Mouse (Mus musculus): ENCODE measurements at regions not wholly inside any gene's neighbourhood (a gene's known extent, or its start where the extent isn't known, plus 50 kb on each side); places are given as distances from the start of the nearest gene placed in this dataset.

DNA sequence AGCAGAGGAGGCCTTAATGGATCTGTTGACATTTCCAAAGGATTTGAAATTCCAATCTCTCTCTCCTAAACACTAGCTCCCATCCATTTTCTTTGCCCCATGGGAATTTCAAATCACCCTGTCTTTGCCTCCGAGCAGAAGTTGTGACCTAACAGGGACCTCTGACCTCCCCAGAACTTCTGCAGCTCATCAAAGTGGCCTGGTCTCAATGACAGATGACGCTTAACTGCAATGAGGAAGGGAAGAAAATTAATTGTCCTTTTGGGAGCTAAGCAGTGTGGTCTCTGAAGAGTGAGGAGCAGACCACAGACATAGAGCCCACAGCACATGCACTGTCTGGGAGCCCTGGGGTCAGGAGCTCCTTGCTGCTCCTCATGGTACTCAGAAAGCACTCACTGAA lies 155.3 kb downstream of the Tox3 start:
- DNase-seq, result no peak
- Histone ChIP-seq H3K9ac (ENCODE audit: low read depth, low read length) (no peak overlapping the region), H3K4me3 (no peak overlapping the region), H3K27ac (no peak overlapping the region), H3K36me3 (ENCODE audit: control insufficient read depth, insufficient read depth, low read length) (no peaks in the 10 kb centered on the region), H3K27me3 (ENCODE audit: control insufficient read depth, insufficient read depth, low read length) (no peaks in the 10 kb centered on the region), H3K79me2 (replicated peaks; ENCODE audit: control insufficient read depth, insufficient read depth, low read length) (no peaks in the 10 kb centered on the region), H3K4me1 (ENCODE audit: control insufficient read depth, insufficient read depth, low read length) (no peaks in the 10 kb centered on the region)
- intact Hi-C loops (cut with DNase I), result no loop called here
- 52% methylated on average over 2 of the region's 2 CpGs for WGBS
- TF ChIP-seq EP300 (IDR thresholded peaks at IDR 0.05; ENCODE audit: insufficient read depth, low read depth, low read length) (no peak), POLR2A (IDR thresholded peaks at IDR 0.05; ENCODE audit: insufficient read depth, low read depth, low read length) (no peak), CTCF (IDR thresholded peaks at IDR 0.05) (no peak)

DNA sequence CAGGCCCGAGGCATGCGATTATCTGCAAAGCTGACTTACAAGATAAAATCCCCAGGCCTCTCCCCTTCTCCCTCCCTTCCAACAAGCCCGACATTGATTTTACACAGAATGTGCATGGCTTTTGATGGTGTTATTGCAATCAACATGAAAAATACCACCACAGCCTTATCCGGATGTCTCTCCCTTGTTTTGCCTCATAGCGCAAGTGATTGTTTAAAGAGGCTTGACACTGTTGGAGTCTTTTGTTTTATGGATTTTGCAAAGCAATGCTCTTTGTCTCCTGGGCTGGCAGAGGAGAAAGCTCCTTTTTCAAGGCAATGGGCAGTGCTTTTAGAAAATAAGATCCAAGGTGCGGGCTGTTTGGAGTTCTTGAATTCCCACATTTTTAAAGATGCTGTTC lies 165.3 kb downstream of the Tox3 start:
- no peaks in the 10 kb centered on the region for H3K79me2 ChIP-seq (replicated peaks; ENCODE audit: control insufficient read depth, insufficient read depth, low read length)
- no peaks in the 10 kb centered on the region for H3K36me3 ChIP-seq (ENCODE audit: control insufficient read depth, insufficient read depth, low read length)
- no peaks in the 10 kb centered on the region for H3K27me3 ChIP-seq (ENCODE audit: control insufficient read depth, insufficient read depth, low read length)
- intact Hi-C loops (cut with DNase I), result no loop called here
- H3K4me3 ChIP-seq, result no peak overlapping the region
- H3K4me1 ChIP-seq (ENCODE audit: control insufficient read depth, insufficient read depth, low read length), result no peaks in the 10 kb centered on the region
- no peak overlapping the region for H3K27ac ChIP-seq
- 56% methylated on average over 6 of the region's 6 CpGs for WGBS
- no peak for DNase-seq
- TF ChIP-seq EP300 (IDR thresholded peaks at IDR 0.05; ENCODE audit: insufficient read depth, low read depth, low read length), result no peak
- no peak for TF ChIP-seq CTCF (IDR thresholded peaks at IDR 0.05)
- no peak for TF ChIP-seq POLR2A (IDR thresholded peaks at IDR 0.05; ENCODE audit: insufficient read depth, low read depth, low read length)
- H3K9ac ChIP-seq (ENCODE audit: low read depth, low read length), result no peak overlapping the region

DNA sequence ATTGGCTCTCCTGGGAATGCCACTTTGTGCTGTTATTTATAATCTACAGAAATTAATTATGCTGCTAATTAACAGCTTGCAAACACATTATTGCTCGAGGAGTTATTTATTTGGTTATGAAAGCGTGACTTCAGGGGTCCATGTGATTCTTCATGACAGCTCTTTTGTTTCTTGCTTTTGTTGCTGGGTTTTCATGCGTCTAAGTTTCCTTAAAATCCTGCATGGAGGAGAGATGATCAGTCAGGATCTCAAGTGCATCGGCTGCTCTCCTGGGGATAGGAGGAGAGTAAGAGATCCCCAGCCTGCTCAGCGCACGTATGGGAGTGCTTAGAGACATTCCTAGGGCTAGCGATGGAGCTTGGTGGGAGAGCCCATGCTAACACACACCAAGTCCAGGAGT lies 171.4 kb downstream of the Tox3 start:
- intact Hi-C loops (cut with DNase I), result no loop called here
- no peak overlapping the region for H3K4me3 ChIP-seq
- H3K4me1 ChIP-seq (ENCODE audit: control insufficient read depth, insufficient read depth, low read length), result no peaks in the 10 kb centered on the region
- H3K79me2 ChIP-seq (replicated peaks; ENCODE audit: control insufficient read depth, insufficient read depth, low read length), result no peaks in the 10 kb centered on the region
- no peak for DNase-seq
- no peak overlapping the region for H3K27ac ChIP-seq
- H3K27me3 ChIP-seq (ENCODE audit: control insufficient read depth, insufficient read depth, low read length), result no peaks in the 10 kb centered on the region
- WGBS, result 78% methylated on average over 7 of the region's 7 CpGs
- no peak for TF ChIP-seq EP300 (IDR thresholded peaks at IDR 0.05; ENCODE audit: insufficient read depth, low read depth, low read length)
- no peak for TF ChIP-seq CTCF (IDR thresholded peaks at IDR 0.05)
- no peak for TF ChIP-seq POLR2A (IDR thresholded peaks at IDR 0.05; ENCODE audit: insufficient read depth, low read depth, low read length)
- H3K9ac ChIP-seq (ENCODE audit: low read depth, low read length), result no peak overlapping the region
- no peaks in the 10 kb centered on the region for H3K36me3 ChIP-seq (ENCODE audit: control insufficient read depth, insufficient read depth, low read length)

DNA sequence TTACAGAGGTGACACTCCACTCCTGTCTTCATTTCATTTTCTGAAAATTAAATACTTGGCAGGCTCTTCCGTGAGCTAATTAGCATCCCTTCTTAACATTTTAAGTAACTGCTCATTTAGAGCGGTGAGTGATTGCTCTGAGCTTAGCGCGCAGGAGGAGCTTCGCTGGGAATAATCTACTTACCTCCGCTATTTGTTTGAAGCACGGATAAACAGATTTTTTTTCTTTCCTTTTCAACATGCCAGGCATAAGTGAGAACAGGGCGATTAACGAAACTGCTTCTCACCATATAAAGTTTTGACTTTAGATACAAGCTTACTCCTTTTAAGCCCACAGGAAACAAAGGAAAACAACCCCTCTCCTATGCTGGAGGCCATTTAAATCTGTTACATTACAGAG lies 171.8 kb downstream of the Tox3 start:
- DNase-seq, result no peak
- WGBS, result 55% methylated on average over 9 of the region's 9 CpGs
- Histone ChIP-seq H3K27ac (no peak overlapping the region), H3K27me3 (ENCODE audit: control insufficient read depth, insufficient read depth, low read length) (no peaks in the 10 kb centered on the region), H3K79me2 (replicated peaks; ENCODE audit: control insufficient read depth, insufficient read depth, low read length) (no peaks in the 10 kb centered on the region), H3K4me3 (no peak overlapping the region), H3K9ac (ENCODE audit: low read depth, low read length) (no peak overlapping the region), H3K4me1 (ENCODE audit: control insufficient read depth, insufficient read depth, low read length) (no peaks in the 10 kb centered on the region), H3K36me3 (ENCODE audit: control insufficient read depth, insufficient read depth, low read length) (no peaks in the 10 kb centered on the region)
- no peak for TF ChIP-seq EP300 (IDR thresholded peaks at IDR 0.05; ENCODE audit: insufficient read depth, low read depth, low read length)
- TF ChIP-seq CTCF (IDR thresholded peaks at IDR 0.05), result no peak
- no peak for TF ChIP-seq POLR2A (IDR thresholded peaks at IDR 0.05; ENCODE audit: insufficient read depth, low read depth, low read length)
- intact Hi-C loops (cut with DNase I), result no loop called here

DNA sequence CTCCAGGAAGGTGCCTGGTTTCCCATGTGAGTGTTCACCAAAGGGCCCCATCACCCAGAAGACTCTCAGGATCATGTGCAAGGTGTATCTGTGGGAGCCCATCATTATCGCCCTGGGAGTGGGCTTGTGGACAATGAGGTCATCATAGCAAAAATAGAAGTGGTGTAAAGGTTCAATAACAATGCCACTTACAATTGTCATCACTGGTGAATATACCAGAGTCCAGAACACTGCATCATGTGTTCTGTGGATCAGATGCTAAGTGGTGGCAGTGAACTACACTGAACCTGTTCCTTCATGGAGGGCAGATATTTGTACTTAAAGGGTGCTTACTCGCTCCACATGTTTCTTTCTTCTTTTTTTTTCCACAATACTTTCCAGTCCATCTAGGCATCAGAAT lies 181.5 kb downstream of the Tox3 start:
- Histone ChIP-seq H3K9ac (ENCODE audit: low read depth, low read length) (no peak overlapping the region), H3K4me3 (no peak overlapping the region), H3K4me1 (ENCODE audit: control insufficient read depth, insufficient read depth, low read length) (no peaks in the 10 kb centered on the region), H3K79me2 (replicated peaks; ENCODE audit: control insufficient read depth, insufficient read depth, low read length) (no peaks in the 10 kb centered on the region), H3K27ac (no peak overlapping the region), H3K36me3 (ENCODE audit: control insufficient read depth, insufficient read depth, low read length) (no peaks in the 10 kb centered on the region), H3K27me3 (ENCODE audit: control insufficient read depth, insufficient read depth, low read length) (no peaks in the 10 kb centered on the region)
- TF ChIP-seq CTCF (IDR thresholded peaks at IDR 0.05) (no peak), POLR2A (IDR thresholded peaks at IDR 0.05; ENCODE audit: insufficient read depth, low read depth, low read length) (no peak), EP300 (IDR thresholded peaks at IDR 0.05; ENCODE audit: insufficient read depth, low read depth, low read length) (no peak)
- intact Hi-C loops (cut with DNase I), result no loop called here
- 74% methylated on average over 2 of the region's 2 CpGs for WGBS
- no peak for DNase-seq

DNA sequence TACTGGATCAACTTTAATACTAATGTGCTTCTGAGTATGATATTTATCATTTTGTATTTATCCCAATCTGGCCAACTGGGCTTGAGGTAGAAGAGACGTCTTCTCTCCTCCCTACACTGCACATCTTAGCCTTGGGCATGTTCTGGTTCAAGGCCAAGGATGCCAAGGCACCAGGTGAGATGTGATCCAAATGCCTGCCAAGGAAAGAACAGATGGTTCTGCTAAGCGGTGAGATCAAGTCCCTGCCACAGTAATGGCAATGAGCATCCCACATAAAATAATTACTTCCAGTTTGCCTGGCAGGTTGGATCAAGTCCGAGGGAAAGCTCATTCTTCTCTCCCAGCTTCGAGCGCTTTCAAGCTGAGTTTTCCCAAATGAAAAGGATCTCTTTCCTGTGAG lies 196.7 kb downstream of the Tox3 start:
- Histone ChIP-seq H3K79me2 (replicated peaks; ENCODE audit: control insufficient read depth, insufficient read depth, low read length) (no peaks in the 10 kb centered on the region), H3K4me1 (ENCODE audit: control insufficient read depth, insufficient read depth, low read length) (no peaks in the 10 kb centered on the region), H3K27ac (no peak overlapping the region), H3K4me3 (no peak overlapping the region), H3K27me3 (ENCODE audit: control insufficient read depth, insufficient read depth, low read length) (peaks cover 1% of the 10 kb centered on the region; the same call in 1 of the 2 replicates), H3K9ac (ENCODE audit: low read depth, low read length) (no peak overlapping the region), H3K36me3 (ENCODE audit: control insufficient read depth, insufficient read depth, low read length) (no peaks in the 10 kb centered on the region)
- TF ChIP-seq POLR2A (IDR thresholded peaks at IDR 0.05; ENCODE audit: insufficient read depth, low read depth, low read length), result no peak
- WGBS, result 83% methylated on average over 5 of the region's 5 CpGs
- intact Hi-C loops (cut with DNase I), result no loop called here
- DNase-seq, result no peak
